Mouse (Mus musculus): ENCODE data around the gene Tk2.

DNA sequence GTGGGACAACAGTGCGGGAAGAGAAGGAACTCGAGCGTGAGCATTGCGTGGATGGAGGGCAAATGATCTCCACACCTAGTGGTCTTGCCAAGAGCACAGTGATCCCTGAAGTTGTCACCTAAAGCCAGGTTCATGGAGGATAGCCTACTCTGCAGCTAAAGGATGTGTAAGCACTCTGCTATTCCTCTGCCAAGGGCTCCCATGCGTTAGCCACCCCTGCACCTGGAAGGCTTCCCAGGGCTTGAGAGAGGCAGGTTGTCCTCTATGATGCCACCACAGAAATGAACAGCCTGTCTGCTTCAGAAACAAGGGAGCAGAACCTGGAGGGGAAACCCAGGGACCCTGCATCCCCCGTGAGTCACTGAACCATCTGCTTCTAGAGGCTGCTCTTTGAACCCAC lies 60.7 kb downstream of the Tk2 start:
- no peak for TF ChIP-seq CTCF (IDR thresholded peaks at IDR 0.05; ENCODE audit: borderline replicate concordance, insufficient read depth, low read depth, low read length)
- TF ChIP-seq POLR2A (IDR thresholded peaks at IDR 0.05; ENCODE audit: borderline replicate concordance, insufficient read depth, low read length), result no peak

Measured in cerebellum, adult 2 months (tissue).